Mouse (Mus musculus) left cerebral cortex, postnatal 4 days (tissue): ENCODE measurements around the gene Zbtb45. TPM values are rescaled to one million over a fixed set of nuclear protein-coding genes. Genes with fewer than 3 reads are reported as not detected.

Source experiments
- DNase-seq: peaks from one replicate; pipeline ENCODE4 v3.0.0-alpha.2; 2022
- intact Hi-C: fragments of 180-260 bp; cut with DNase I; formaldehyde crosslinking; loops from one replicate; pipeline ENCODE4 v1.15.1; 2025
- total RNA-seq, 2 experiments: library from RNA; stranded (reverse); gene quantifications; 2 replicates each; pipeline ENCODE4 v1.2.3; 2021

Gene Zbtb45
- total RNA-seq, 2 experiments from 2014 or later = 35.1 to 36.6 TPM

GRCm38 (mm10) chr7:13001584-13001983 lies 8.2 kb downstream of the Zbtb45 start:
- no peak for DNase-seq
- intact Hi-C loops = no loop called here

- DNase-seq = no peak
- intact Hi-C loops = no loop called here
Measured at GRCm38 (mm10) chr7:12998851-12999250, 11.0 kb downstream of the Zbtb45 start, which contains the start of gene Trim28. TSS of gene Trim28 (plus strand) at chr7:12999114.

- intact Hi-C loops = no loop called here
- no peak for DNase-seq
Measured at GRCm38 (mm10) chr7:12998053-12998452, 11.8 kb downstream of the Zbtb45 start, which contains the start of gene Slc27a5. TSS of gene Slc27a5 (minus strand) at chr7:12998192.

GRCm38 (mm10) chr7:12997230-12997629 lies 12.6 kb downstream of the Zbtb45 start:
- no peak for DNase-seq
- intact Hi-C loops = no loop called here

GRCm38 (mm10) chr7:12995862-12996261 lies 14.0 kb downstream of the Zbtb45 start:
- no peak for DNase-seq
- intact Hi-C loops = no loop called here

GRCm38 (mm10) chr7:12993148-12993547 lies 16.7 kb downstream of the Zbtb45 start:
- intact Hi-C loops = no loop called here
- DNase-seq = no peak

- intact Hi-C loops = no loop called here
- DNase-seq = no peak
Measured at GRCm38 (mm10) chr7:12992222-12992621, 17.6 kb downstream of the Zbtb45 start.

GRCm38 (mm10) chr7:12987409-12988189 lies 22.2 kb downstream of the Zbtb45 start:
- intact Hi-C loops = no loop called here
- no peak for DNase-seq

GRCm38 (mm10) chr7:12986906-12987305 lies 22.9 kb downstream of the Zbtb45 start:
- intact Hi-C loops = no loop called here
- DNase-seq = no peak

GRCm38 (mm10) chr7:12985724-12986123 lies 24.1 kb downstream of the Zbtb45 start:
- no peak for DNase-seq
- intact Hi-C loops = no loop called here

- DNase-seq = no peak
- intact Hi-C loops = no loop called here
Measured at GRCm38 (mm10) chr7:12980291-12980690, 29.5 kb downstream of the Zbtb45 start.

GRCm38 (mm10) chr7:12979776-12980175 lies 30.1 kb downstream of the Zbtb45 start:
- no peak for DNase-seq
- intact Hi-C loops = no loop called here

GRCm38 (mm10) chr7:12978931-12979722 lies 30.7 kb downstream of the Zbtb45 start:
- DNase-seq = no peak
- intact Hi-C loops = no loop called here

- peak; percentile 99 for DNase-seq
- intact Hi-C loops = no loop called here
Measured at GRCm38 (mm10) chr7:12977682-12978389, 32.0 kb downstream of the Zbtb45 start, which contains the start of gene Zfp446. TSS of gene Zfp446 (plus strand) at chr7:12977848.

- intact Hi-C loops = no loop called here
Measured at GRCm38 (mm10) chr7:12970906-12971305, 38.9 kb downstream of the Zbtb45 start.

GRCm38 (mm10) chr7:12966104-12966845 lies 43.6 kb downstream of the Zbtb45 start:
- intact Hi-C loops = no loop called here
- DNase-seq = peak; percentile 80

More at GRCm38 (mm10) chr7:12970906-12971305, 38.9 kb downstream of the Zbtb45 start:
- DNase-seq = no peak

- peak; percentile 91 for DNase-seq
- intact Hi-C loops = no loop called here
Measured at GRCm38 (mm10) chr7:12965678-12966091, 44.1 kb downstream of the Zbtb45 start, which contains the start of gene Zfp324. TSS of gene Zfp324 (plus strand) at chr7:12965838.

- peak; percentile 45 for DNase-seq
- intact Hi-C loops = no loop called here
Measured at GRCm38 (mm10) chr7:12961511-12962141, 48.2 kb downstream of the Zbtb45 start.

GRCm38 (mm10) chr7:12959718-12960117 lies 50.1 kb downstream of the Zbtb45 start:
- intact Hi-C loops = no loop called here
- DNase-seq = no peak

GRCm38 (mm10) chr7:12958948-12959347 lies 50.9 kb downstream of the Zbtb45 start:
- intact Hi-C loops = no loop called here
- no peak for DNase-seq
